20 mouse cellular contexts compared by ENCODE assay signal in the genomic region with DNA sequence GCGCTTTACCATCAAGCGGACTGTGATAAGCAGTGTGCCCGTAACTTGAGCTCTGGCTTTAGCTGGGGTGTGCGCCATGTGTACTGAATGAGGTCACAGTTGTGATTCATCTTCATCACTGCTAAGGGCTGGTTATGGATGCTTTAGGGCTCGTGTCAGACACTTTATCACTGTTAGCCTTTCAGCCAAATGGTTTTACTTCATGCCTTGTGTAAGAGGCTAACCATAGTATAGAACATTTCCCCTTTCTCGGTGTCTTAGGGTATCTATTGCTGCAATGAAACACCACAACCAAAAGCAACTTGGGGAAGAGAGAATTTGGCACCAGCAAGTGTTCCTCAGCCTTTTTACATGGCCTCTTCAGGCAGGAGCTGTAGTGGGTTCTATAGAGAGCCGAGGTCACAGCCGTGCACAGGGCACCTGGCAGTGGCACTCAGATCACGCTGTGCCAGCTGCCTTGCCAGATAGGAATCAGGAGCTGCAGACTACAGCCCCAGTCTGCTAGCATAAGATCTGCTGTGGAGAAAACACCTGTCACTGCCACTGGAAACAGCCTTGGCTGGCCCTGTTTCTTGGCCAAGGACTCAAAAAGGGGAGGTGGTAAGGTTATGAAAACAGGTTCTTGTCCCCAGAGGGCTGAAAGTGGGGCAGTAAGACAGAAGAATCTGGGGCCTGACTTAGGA. TPM values are rescaled to one million over a fixed set of nuclear protein-coding genes. Genes with fewer than 3 reads are reported as not detected.
A peak's percentile ranks its signal among the peaks of the same experiment; 100 is the strongest.
DNase-seq lines count a peak whose midpoint lies in the region; ATAC-seq lines count a peak whose summit lies in the region.
"Had no signal": no experiment of that assay in that cellular context is flagged by ENCODE, and none has a peak within 500 bp of the region (broad histone marks: within the 10 kb centered on the region; RNA-seq: fewer than 3 reads in every experiment).

No protein-coding gene starts in this region.

- peak; percentile 54 for DNase-seq in gastrocnemius, adult 18-20 months (ENCODE audit: low spot score)
- no peak for DNase-seq in gastrocnemius, postnatal 4 days (ENCODE audit: low spot score in 2 of 2)
- peak; percentile 16 for DNase-seq in 416B (ENCODE audit: low read depth)
- DNase-seq in adrenal gland, postnatal 14 days, result peak; percentile 76
- DNase-seq in gastrocnemius, postnatal 25 days, result peak; percentile 52
- DNase-seq in testis, postnatal 14 days (ENCODE audit: low spot score), result no peak
- DNase-seq in urinary bladder, adult 2 months (ENCODE audit: low spot score), result no peak
- DNase-seq: cerebellum, adult 8-10 months; kidney, adult 18-20 months; kidney, postnatal 36 days; lung, postnatal 14 days; thymus, adult 2 months had no signal

- H3K27me3 ChIP-seq in forebrain, embryonic 12.5 days, result no peaks in the 10 kb centered on the region
- H3K27me3 ChIP-seq: embryonic facial prominence, embryonic 12.5 days had no signal

- H3K4me3 ChIP-seq in forebrain, embryonic 12.5 days (replicated peaks), result no peak overlapping the region
- H3K4me3 ChIP-seq: embryonic facial prominence, embryonic 12.5 days had no signal

- H3K27ac ChIP-seq in forebrain, embryonic 12.5 days, result no peak overlapping the region
- H3K27ac ChIP-seq: embryonic facial prominence, embryonic 12.5 days; hindbrain, postnatal 0 days; liver, embryonic 14.5 days had no signal

- no peak overlapping the region for H3K4me2 ChIP-seq in forebrain, embryonic 12.5 days
- H3K4me2 ChIP-seq: embryonic facial prominence, embryonic 12.5 days; heart, embryonic 11.5 days; midbrain, embryonic 11.5 days had no signal

- WGBS in forebrain, embryonic 12.5 days, result 92% methylated on average over 9 of the region's 9 CpGs

- H3K4me1 ChIP-seq in forebrain, embryonic 12.5 days, result no peaks in the 10 kb centered on the region
- H3K4me1 ChIP-seq: embryonic facial prominence, embryonic 12.5 days had no signal

- no peak for ATAC-seq in forebrain, embryonic 12.5 days (ENCODE audit: low FRiP score)
- ATAC-seq: CD4-positive, CD25-positive, alpha-beta regulatory T cell, adult 4 months; hindbrain, postnatal 0 days had no signal

- H3K36me3 ChIP-seq in forebrain, embryonic 12.5 days (replicated peaks), result peaks cover 80% of the 10 kb centered on the region

- H3K9ac ChIP-seq in forebrain, embryonic 12.5 days, result no peak overlapping the region
- H3K9ac ChIP-seq: embryonic facial prominence, embryonic 12.5 days; liver, embryonic 14.5 days had no signal

- H3K9me3 ChIP-seq in forebrain, embryonic 12.5 days, result no peaks in the 10 kb centered on the region
- H3K9me3 ChIP-seq: embryonic facial prominence, embryonic 12.5 days had no signal

RNA-seq across cellular contexts. Expression of gene Mrap, which starts 27.3 kb away (rescaled TPM):
- total RNA-seq in gastrocnemius, adult 18-20 months (2021), result 1 to 10 TPM; 1.0 to 1.7 TPM
- total RNA-seq in gastrocnemius, postnatal 4 days (2021), result 1 to 10 TPM; 3.0 to 6.6 TPM
- total RNA-seq in adrenal gland, postnatal 14 days (2021), result 497 and 542 TPM in 2 replicates
- total RNA-seq in gastrocnemius, postnatal 25 days (2021), result 1 to 10 TPM in 1 of 2 experiments, under 1 TPM in 1; 0.69 to 5.3 TPM
- polyA plus RNA-seq in forebrain, embryonic 12.5 days (2016; fragmentation: Nextera tagmentation; extraction: Ambion mirVana), result not detected in 2 replicates
- 8.6 and 15.6 TPM in 2 replicates for polyA plus RNA-seq in urinary bladder, adult 2 months (2012; rRNA removed)
- total RNA-seq: left cerebral cortex, postnatal 36 days had no signal
- polyA plus RNA-seq: CD4-positive, CD25-positive, alpha-beta regulatory T cell, adult 4 months had no signal

RNA-seq across cellular contexts. Expression of gene Mis18a, which starts 38.1 kb away (rescaled TPM):
- total RNA-seq in gastrocnemius, adult 18-20 months (2021), result under 1 TPM; 0.68 to 1.00 TPM
- 1 to 10 TPM; 7.4 to 8.3 TPM for total RNA-seq in gastrocnemius, postnatal 4 days (2021)
- total RNA-seq in adrenal gland, postnatal 14 days (2021), result 7.4 and 8.6 TPM in 2 replicates
- total RNA-seq in gastrocnemius, postnatal 25 days (2021), result 1 to 10 TPM in 1 of 2 experiments, under 1 TPM in 1; 0.97 to 1.3 TPM
- polyA plus RNA-seq in forebrain, embryonic 12.5 days (2016; fragmentation: Nextera tagmentation; extraction: Ambion mirVana), result 80.1 and 82.0 TPM in 2 replicates
- 11.8 and 15.9 TPM in 2 replicates for polyA plus RNA-seq in urinary bladder, adult 2 months (2012; rRNA removed)

RNA-seq across cellular contexts. Expression of gene Urb1, which starts 44.9 kb away (rescaled TPM):
- 1 to 10 TPM; 5.1 to 5.2 TPM for total RNA-seq in gastrocnemius, adult 18-20 months (2021)
- total RNA-seq in gastrocnemius, postnatal 4 days (2021), result 1 to 10 TPM; 7.8 to 8.1 TPM
- total RNA-seq in adrenal gland, postnatal 14 days (2021), result 16.4 and 17.0 TPM in 2 replicates
- total RNA-seq in gastrocnemius, postnatal 25 days (2021), result 1 to 10 TPM; 3.5 to 4.5 TPM
- polyA plus RNA-seq in forebrain, embryonic 12.5 days (2016; fragmentation: Nextera tagmentation; extraction: Ambion mirVana), result 13.6 and 13.9 TPM in 2 replicates
- 4.2 and 5.0 TPM in 2 replicates for polyA plus RNA-seq in urinary bladder, adult 2 months (2012; rRNA removed)

Comparison
In these comparisons a context has a peak if more than half of its experiments do, and no peak if none do; other contexts are left out.
1. DNase-seq: peak in gastrocnemius, adult 18-20 months (single experiment), 416B (single experiment), adrenal gland, postnatal 14 days (single experiment) and gastrocnemius, postnatal 25 days (single experiment); none in gastrocnemius, postnatal 4 days (0 of 2), testis, postnatal 14 days (single experiment) and urinary bladder, adult 2 months (single experiment).
2. RNA of gene Mrap, which starts 27.3 kb away (total RNA-seq): 497 to 542 TPM in adrenal gland, postnatal 14 days; 3.0 to 6.6 TPM in gastrocnemius, postnatal 4 days, 0.69 to 5.3 TPM in gastrocnemius, postnatal 25 days and 1.0 to 1.7 TPM in gastrocnemius, adult 18-20 months; every median in the first group is over 10 times any median in the second.